Mouse (Mus musculus): ENCODE results near the gene Prmt7.

GRCm38 (mm10) chr8:106169017-106169933 is 41.5 kb upstream of the Prmt7 start:
- no peak for TF ChIP-seq CHD2 (IDR thresholded peaks at IDR 0.05; ENCODE audit: low read length)
- TF ChIP-seq POLR2A (IDR thresholded peaks at IDR 0.05; ENCODE audit: control insufficient read depth in 1 of 2, insufficient read depth in 1 of 2, low read depth in 1 of 2, low read length in 2 of 2, poor library complexity in 1 of 2): no peak
- no peak for TF ChIP-seq CTCF (IDR thresholded peaks at IDR 0.05 in 2 of 3, conservative IDR thresholded peaks at IDR 0.05 in 1 of 3; ENCODE audit: control insufficient read depth in 1 of 3, insufficient read depth in 1 of 3, low read depth in 2 of 3, low read length in 3 of 3, poor library complexity in 1 of 3, severe bottlenecking in 1 of 3)
- TF ChIP-seq ELF1 (IDR thresholded peaks at IDR 0.05; ENCODE audit: low read depth, low read length): no peak
- no peak for TF ChIP-seq MYB (IDR thresholded peaks at IDR 0.05; ENCODE audit: low read depth, low read length)
- TF ChIP-seq MEF2A (IDR thresholded peaks at IDR 0.05; ENCODE audit: extremely low read depth, insufficient replicate concordance, low read depth, low read length, poor library complexity, severe bottlenecking): no peak
- TF ChIP-seq MAZ (IDR thresholded peaks at IDR 0.05; ENCODE audit: low read depth, low read length): no peak
- TF ChIP-seq GATA1 (IDR thresholded peaks at IDR 0.05; ENCODE audit: low read depth, low read length): no peak
- TF ChIP-seq ETS1 (IDR thresholded peaks at IDR 0.05; ENCODE audit: low read depth, low read length): no peak
